Mouse (Mus musculus): ENCODE results near the gene Ctla4.

The Ctla4 gene

DNA sequence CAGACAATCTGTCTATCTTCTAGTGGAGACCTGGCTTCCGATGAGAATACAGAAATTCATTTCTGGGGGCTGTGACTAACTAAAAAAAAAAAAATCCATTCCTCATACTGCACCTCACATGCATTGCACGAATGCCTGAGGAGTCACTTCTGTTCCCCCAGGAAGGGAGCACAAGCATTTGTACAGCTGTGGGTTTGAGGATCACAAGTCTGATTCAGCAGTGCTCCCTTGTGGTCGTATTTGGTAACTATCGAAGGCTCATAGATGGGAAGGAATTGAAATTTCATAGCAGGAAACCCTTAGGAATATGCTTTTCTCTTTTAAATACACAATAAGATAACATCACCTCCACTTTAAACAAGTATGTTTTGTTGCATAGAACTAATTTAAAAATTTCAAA, 74.3 kb downstream of the Ctla4 start:
- DNase-seq (ENCODE audit: extremely low read depth, low read depth), result peak; percentile 36

DNA sequence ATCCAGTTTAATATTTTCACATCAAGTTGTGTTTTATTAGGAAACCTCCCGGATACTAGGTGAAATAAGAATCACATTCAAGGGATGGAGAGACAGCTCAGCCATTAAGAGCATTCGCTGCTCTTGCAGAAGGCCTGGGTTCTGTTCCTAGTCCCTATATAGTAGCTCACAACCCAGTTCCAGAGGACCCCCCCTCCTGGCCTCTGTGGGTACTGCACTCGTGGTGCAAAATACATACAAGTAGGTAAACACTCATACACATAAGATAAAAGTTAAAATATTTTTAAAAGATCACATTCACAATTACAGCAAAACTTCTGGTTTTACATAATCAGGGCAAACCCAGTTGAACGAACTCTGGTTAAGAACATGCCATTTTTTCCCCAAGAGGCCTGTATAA, 75.3 kb downstream of the Ctla4 start:
- no peak for DNase-seq (ENCODE audit: extremely low read depth, low read depth)
